Mouse (Mus musculus) B cell, adult (primary cell): Measurements from ENCODE around the gene Ripply2. TPM values are rescaled to one million over a fixed set of nuclear protein-coding genes. Genes with fewer than 3 reads are reported as not detected.

Experiments
- total RNA-seq: library from RNA; stranded (reverse); gene quantifications from 4 replicates; pipeline ENCODE4 v1.2.4, GENCODE M21; 2023; ENCODE audit not compliant: inconsistent age

Gene Ripply2
- total RNA-seq: not detected in 4 replicates

DNA sequence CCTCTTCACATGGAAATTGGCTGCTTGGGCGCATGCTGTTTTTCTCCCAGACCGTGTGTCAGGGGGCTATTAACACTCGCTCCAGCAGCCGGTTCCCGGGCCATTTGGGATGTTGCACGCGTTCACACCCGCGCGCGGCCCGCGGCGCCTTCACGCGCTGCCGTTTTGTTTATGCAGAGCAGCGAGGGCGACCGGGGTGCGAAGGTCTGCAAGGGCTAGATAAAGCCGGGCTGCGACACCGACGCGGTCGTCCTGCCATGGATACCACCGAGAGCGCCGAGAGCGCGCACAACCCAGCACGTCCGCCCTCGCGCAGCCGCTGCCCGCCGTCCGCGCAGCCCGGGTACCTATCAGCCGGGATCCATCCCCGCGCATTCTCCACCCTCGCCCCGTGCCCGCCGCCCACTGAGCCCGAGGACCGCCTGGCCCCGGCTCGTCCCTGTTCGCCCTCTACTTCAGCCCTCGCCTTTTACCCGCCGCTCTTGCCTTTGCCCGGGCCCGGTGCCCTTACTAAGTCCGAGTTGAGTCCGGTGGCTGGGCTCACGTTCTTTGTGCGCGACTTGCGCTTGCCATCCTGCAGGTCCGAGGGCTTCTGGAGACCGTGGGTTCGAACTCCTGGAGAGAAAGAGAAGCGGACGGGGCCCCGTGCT, at the start of gene Ripply2:
Gene Ripply2, plus strand, starts transcription at position 250 of the 650 bp plus-strand sequence.

DNA sequence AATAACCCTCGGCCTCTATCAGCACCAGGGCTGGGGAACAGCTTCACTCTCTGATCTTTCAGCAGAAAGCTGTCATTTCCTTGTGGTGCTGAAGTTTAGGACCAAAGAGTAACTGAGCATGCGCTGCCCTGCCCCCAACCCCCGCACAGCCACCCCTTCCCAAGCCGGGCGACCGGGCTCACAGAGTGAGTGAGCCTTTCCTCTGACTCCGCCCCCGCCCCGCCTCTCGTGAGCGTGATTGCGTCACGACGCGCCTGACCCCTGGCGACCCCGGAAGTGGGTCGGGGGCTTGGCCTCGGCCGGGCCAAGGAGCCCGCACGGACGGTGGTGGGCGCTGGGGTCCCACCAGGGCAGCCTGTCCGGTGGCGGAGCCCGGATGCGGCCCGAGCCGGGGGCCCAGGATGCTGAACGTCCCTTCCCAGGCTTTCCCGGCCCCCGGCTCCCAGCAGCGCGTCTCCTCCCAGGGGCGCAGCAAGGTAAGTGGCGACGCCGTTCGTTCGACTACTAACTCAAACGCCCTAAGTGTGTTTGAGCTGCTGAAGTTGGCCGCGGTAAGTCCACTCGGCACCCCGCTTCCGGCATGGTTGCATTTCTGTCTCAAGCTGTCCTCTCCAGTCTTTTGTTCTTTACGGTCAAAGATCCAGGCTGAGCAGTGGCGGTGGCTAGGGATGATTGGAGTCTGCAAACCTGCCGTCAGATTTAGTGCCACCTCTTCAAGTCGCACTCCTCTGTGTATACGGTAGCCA, 6.6 kb downstream of the Ripply2 start, which contains the start of gene Cyb5r4:
Gene Cyb5r4, plus strand, starts transcription at position 237 of the 746 bp plus-strand sequence.

Other genes starting within 250 kb of the Ripply2 start
- not detected in 4 replicates for gene Snap91, start 134.9 kb upstream of the Ripply2 start, total RNA-seq
- gene Cyb5r4, start 6.5 kb downstream of the Ripply2 start, total RNA-seq: 56.0 to 68.2 TPM (median 61.0 TPM) in 4 replicates
- not detected in 4 replicates for gene Mrap2, start 128.8 kb downstream of the Ripply2 start, total RNA-seq
- gene Cep162, start 240.0 kb downstream of the Ripply2 start, total RNA-seq: 10.3 to 16.0 TPM (median 13.4 TPM) in 4 replicates